Mouse (Mus musculus): Measurements from ENCODE around the gene Igflr1.

Igflr1 gene

DNA sequence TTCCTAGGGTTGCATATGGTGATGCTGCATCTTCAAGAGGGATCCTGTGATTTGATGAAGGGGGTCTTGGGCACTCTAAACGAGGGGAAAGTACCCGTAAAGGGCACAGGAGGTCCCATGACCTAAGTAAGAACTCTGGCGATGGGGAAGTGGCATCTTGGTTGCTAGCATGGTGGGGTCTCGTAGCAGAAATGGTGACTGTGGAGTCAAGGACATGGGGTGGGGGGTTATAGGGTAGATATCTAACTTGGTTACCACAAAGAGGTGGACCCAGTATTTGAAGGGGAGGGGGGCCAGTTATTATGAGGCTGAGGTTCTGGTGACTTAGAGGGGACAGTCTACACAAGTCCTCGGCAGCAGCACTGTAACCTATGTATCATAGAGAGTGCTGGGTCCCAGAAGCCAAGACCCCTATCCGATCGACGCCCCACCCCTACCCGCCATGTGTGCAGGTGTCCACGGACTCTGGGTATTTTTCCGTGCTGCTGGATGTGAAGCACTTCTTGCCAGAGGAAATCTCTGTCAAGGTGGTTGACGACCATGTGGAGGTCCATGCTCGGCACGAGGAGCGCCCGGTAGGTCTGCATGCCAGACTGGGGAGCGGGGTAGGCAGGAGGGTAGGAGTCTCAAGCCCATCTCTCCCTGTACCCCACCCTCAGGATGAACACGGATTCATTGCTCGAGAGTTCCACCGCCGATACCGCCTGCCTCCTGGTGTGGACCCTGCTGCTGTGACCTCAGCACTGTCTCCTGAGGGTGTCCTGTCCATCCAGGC lies 11.2 kb upstream of the Igflr1 start:
- no peak for DNase-seq

- peak in 1 of 2 experiments; percentile 54 for DNase-seq
Observed at GRCm38 (mm10) chr7:30556894-30557536, 8.2 kb upstream of the Igflr1 start.

- no peak for DNase-seq
Observed at GRCm38 (mm10) chr7:30557901-30558514, 7.2 kb upstream of the Igflr1 start.

DNA sequence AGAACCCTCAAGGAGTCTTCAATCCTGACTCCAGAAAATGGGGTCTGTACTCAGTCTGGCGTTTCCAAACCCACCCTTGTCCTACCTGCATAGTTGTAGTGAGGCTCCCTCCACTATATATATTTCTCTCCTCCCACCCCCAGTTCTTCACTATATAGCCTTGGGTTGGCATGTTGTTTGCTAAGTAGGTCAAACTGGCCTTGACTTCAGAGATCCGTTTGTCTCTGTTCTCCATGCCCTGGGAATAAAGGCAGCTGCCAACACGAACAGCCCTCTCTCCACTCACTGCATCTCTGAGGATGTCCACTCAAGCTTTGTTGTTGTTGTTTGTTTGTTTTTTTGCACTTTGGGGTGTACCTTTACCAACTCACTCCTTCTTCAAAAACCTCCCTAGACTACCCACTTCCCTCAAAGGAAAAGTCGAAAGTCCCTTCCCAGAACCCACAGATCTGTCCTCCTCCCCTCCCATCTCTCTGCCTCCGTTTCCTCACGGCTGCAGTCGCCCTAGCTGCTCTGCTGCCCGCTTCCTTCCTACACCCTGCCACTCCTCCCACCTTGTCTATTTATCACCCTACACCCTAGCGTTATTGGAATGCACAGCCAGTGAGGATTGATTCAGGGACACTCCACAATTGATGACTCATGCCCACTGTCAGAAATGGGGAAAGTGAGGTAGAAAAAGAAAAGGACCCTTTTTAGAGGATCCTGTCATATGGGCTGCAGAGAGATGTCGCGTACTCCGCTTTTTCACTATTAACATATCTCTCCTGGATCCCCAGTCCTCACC lies 6.4 kb upstream of the Igflr1 start:
- DNase-seq: no peak

DNA sequence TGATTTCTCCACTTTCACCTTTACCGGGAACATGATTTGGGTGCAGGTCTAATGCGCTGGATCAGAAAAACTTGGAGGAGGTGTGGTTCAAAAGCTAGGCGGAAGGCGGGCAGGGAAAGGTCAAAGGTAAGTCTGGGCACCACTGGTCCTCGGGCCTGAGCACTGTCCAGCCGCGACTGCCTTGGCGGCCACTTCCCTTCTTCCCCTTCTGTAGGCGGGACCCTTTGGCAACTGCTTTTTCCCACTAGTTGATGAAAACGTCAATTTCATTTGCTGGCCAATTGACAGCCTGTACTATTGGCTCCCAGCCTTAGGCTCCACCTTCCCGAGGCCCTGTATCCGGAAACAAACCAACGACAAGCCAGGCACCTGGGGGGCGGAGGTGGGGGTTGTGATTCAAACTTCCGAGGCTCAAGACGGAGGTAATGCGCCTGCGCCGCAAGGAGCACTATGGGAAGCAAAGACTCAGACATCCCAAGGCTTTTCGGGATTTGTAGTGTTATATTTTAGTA lies 5.7 kb upstream of the Igflr1 start, which contains the start of gene Lin37:
Gene Lin37, minus strand, starts transcription at position 396 of the 512 bp plus-strand sequence.
- DNase-seq: peak; percentile 98 to 100

- DNase-seq: no peak
Observed at GRCm38 (mm10) chr7:30560296-30560695, 4.9 kb upstream of the Igflr1 start.

DNA sequence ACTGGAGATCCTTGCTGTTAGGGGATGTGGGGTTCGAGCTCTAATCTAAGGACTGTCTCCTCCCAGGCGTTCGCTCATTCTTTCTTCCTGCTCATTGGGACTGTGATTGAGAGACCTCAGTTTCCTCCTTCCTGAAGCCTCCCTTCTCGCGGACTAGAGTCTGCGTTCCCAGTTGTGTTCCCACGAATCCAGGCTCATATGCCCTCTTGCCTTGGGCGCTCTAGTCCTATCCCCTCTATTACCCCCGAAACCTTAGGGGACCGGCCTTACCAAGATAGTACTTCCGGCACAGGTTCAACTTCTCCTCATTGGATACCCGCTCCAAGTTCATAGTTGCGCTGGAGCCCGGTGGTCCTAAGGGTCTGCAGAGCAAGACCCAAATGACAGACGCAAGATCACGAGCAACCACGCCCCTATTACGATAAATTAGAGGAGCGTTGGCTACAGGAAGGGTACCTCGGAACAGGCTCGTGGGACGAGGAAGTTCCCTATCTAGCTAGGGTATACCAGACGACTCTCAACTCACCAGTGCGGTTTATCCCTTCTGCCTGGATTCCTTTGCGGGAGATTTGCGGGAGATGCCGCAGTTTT lies 2.6 kb upstream of the Igflr1 start:
- peak in 1 of 2 experiments; percentile 19 for DNase-seq

DNA sequence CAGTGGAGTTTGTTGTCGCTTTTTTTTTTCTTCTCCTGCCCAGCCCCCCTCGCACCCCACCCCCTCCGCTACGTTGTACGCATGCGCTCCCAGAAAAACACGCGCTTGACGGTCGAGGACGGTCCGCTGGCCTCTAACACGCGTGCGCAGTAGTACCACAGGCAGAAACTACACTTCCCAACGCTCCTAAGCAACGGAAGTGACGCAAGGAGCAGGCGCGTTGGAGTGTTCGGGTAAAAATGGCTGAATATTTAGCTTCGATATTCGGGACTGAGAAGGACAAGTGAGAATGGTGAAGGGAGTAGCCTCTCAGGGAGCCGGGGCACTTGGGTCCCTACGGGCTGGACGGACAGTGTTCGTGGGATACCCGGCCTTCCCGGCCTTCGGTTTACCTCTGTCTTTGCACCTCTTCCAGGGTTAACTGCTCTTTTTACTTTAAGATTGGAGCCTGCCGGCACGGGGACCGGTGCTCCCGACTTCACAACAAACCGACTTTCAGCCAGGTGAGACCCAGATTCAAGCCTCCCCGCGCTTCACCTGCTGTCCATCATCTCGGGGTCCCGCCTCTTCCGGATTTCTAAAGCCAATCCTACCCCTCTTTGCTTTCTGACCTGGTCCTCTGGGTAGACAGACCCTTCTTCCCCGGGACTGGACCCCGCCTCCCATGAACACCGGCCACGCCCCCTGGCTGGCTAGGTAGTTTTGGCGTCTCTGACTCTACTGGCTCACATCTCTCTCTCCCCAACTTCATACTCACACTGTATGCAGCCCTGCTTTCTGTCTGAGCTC lies 1.9 kb upstream of the Igflr1 start, which contains the start of the genes U2af1l4, Gm49396 and Psenen:
Gene U2af1l4, plus strand, starts transcription at position 185 of the 789 bp plus-strand sequence.
Gene Gm49396, plus strand, starts transcription at position 228 of the 789 bp plus-strand sequence.
Gene Psenen, minus strand, starts transcription at position 511 of the 789 bp plus-strand sequence.
- peak; percentile 97 to 98 for DNase-seq

- DNase-seq: no peak
Observed at GRCm38 (mm10) chr7:30563906-30564280, 1.3 kb upstream of the Igflr1 start.

- no peak for DNase-seq
Observed at GRCm38 (mm10) chr7:30566033-30566432, 806 bp downstream of the Igflr1 start.

- no peak for DNase-seq
Observed at GRCm38 (mm10) chr7:30567555-30567954, 2.3 kb downstream of the Igflr1 start.

GRCm38 (mm10) chr7:30572389-30572788 lies 7.2 kb downstream of the Igflr1 start:
- DNase-seq: no peak

DNA sequence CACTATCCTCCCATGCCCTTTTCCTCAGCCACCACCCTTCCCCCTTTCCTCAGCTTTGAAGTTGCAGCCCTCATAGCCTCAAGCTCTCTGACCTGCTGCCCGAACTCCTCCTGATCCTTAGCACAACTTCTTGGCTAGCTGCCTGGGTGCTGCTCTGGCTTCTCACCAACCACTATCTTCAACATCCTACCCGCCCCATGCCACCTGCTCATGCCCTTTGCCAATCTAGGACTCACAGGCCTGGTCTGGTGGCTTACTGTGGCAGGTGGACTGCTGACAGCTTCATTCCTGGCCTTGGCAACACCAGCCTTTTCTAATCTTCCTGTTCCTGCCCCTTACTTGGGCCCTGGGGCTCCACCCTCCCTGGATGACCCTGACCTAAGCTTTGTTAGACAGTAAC lies 7.7 kb downstream of the Igflr1 start:
- DNase-seq: peak; percentile 81 to 87

- DNase-seq: no peak
Observed at GRCm38 (mm10) chr7:30579950-30580349, 14.7 kb downstream of the Igflr1 start.

DNA sequence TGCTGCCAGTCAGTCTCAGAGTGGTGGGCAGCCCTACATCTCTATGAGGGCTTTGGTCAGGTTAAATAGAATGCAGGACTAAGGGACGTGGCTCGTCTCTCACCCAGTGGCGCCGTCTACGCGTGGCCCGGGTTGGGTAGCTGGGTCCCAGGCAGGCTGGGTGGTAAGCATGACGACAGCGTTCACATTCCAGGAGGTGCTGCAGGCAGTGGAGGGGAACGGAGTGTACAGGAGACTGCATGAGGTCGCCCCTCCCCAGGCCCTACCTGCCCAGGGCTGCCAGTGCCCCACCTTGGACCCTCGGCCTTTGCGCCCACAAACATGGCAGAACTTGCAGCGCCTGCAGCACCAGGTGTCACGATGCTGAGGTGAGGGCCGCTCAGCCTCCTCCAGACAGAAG lies 16.3 kb downstream of the Igflr1 start:
- peak in 1 of 2 experiments; percentile 27 for DNase-seq

DNA sequence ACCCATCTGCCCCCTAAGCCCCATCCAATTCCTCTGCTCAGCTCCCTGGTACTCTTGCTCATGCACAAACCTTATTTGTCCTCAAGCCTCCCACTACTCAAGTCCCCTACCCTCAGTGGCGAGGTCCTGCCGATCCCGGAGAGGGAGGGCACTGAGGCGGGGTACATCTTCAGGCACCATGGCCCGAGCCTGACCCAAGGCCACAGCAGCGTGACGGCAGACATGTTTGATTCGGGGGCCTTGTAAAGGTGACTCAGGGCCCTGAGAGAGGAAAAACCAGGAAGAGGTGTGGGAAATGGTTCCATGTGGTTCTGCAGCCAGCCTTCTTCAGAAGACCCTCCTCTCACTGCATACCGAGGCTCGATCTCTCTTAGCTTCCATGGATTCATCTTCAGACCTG lies 19.1 kb downstream of the Igflr1 start:
- DNase-seq: no peak

DNA sequence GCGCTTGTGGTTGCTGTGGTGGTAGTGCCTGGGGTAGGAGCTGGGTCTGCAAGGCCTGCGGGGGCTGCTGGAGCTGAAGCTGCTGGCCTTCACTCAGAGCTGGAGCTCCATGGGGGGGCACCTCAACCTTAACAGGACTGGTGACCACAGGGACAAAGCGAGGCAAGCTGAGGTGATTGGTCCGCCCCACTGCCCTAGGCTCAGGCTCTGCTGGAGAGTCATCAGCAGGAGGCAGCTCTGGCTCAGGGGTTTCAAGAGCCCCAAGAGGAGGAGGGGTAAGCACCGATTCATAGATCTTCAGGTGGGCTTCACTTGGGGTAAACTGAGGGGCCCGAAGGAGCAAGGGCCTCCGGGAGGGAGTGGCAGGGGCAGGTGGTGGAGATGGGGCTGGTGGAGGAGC lies 19.9 kb downstream of the Igflr1 start:
- no peak for DNase-seq

DNA sequence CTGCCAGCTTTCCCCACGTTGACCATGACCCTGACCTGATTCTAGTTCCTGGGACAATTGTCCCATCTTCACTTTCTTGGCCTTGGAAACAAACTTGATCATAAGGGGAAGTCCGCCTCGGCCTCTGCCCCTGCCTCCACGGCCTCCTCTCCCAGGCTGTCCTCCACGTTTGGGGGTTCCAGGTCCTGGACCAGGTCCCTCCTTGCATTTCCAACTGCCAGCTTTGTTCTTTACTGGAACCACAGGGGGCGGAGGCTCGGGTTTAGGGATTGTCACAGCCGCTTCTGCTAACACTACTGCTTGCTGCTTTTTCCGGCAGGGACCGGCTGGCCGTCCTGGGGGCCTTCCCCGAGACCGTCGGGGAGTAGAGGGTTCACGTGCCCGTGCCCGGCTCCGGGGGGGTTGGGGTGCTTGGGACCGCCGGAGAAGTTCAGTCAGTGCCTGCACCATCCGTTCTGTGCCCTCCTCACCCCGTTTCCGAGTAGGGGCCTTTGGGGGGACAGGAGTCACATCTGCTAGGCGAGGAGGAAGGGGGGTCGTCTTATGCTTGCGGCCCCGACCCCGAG lies 21.3 kb downstream of the Igflr1 start:
- no peak for DNase-seq

GRCm38 (mm10) chr7:30587842-30588667 lies 22.8 kb downstream of the Igflr1 start:
- DNase-seq: peak; percentile 24 to 53

Measured in kidney, postnatal 36 days (tissue).